Mouse (Mus musculus) thymus, postnatal 4 days (tissue): ENCODE data around the gene Neu1.
"Not testable (repeated sequence)": the region's sequence is repeated elsewhere in the genome, so short reads cannot be mapped to it uniquely, and the experiment has no call there.

ENCODE experiments used
- DNase-seq: peaks from one replicate; pipeline ENCODE4 v3.0.0; 2021

Gene Neu1

GRCm38 (mm10) chr17:34971694-34972068, 40.6 kb downstream of the Neu1 start:
- not testable (repeated sequence) for DNase-seq

GRCm38 (mm10) chr17:34972069-34972749, 41.2 kb downstream of the Neu1 start, which contains the start of the genes Hspa1a and Hspa1l:
Gene Hspa1a, minus strand, starts transcription at chr17:34972156.
Gene Hspa1l, plus strand, starts transcription at chr17:34972703.
- DNase-seq: peak; percentile 66

GRCm38 (mm10) chr17:34975581-34976492, 44.8 kb downstream of the Neu1 start:
- DNase-seq: no peak

- DNase-seq: no peak
Measured at GRCm38 (mm10) chr17:34977000-34977399, 45.9 kb downstream of the Neu1 start.

- DNase-seq: no peak
Measured at GRCm38 (mm10) chr17:34978239-34978638, 47.2 kb downstream of the Neu1 start.

- no peak for DNase-seq
Measured at GRCm38 (mm10) chr17:34979631-34980030, 48.6 kb downstream of the Neu1 start.

- no peak for DNase-seq
Measured at GRCm38 (mm10) chr17:34980655-34981054, 49.6 kb downstream of the Neu1 start.

GRCm38 (mm10) chr17:34981690-34982180, 50.7 kb downstream of the Neu1 start, which contains the start of gene Lsm2:
Gene Lsm2, plus strand, starts transcription at chr17:34981862.
- DNase-seq: peak; percentile 92

GRCm38 (mm10) chr17:34982328-34982727, 51.3 kb downstream of the Neu1 start:
- DNase-seq: no peak

- no peak for DNase-seq
Measured at GRCm38 (mm10) chr17:34984218-34984617, 53.2 kb downstream of the Neu1 start.
